Mouse (Mus musculus) heart, embryonic 16.5 days (tissue): Measurements from ENCODE around the gene Eml1. TPM values are rescaled to one million over a fixed set of nuclear protein-coding genes. Genes with fewer than 3 reads are reported as not detected.
A peak's percentile ranks its signal among the peaks of the same experiment; 100 is the strongest.

Experiments used
- ATAC-seq: fragments of 200-750 bp; cut with Nextera tagmentation; replicated peaks from 2 replicates; pipeline ENCODE4 v1.8.0; 2017; ENCODE audit warnings: moderate number of reproducible peaks; ENCODE audit not compliant: insufficient read depth, low FRiP score; ENCODE audit errors: extremely low read depth
- H3K27ac ChIP-seq: fragments of 300-500 bp; sonication (generic); 2 replicates; pipeline ENCODE4 v1.5.1; 2014; ENCODE audit warnings: mild to moderate bottlenecking, low read length, control low read depth, moderate library complexity
- H3K27me3 ChIP-seq: fragments of 300-500 bp; sonication (generic); 2 replicates; pipeline ENCODE4 v1.6.1; 2014; ENCODE audit warnings: low read length, mixed read lengths; ENCODE audit not compliant: control insufficient read depth, insufficient read depth
- H3K36me3 ChIP-seq: fragments of 300-500 bp; sonication (generic); 2 replicates; pipeline ENCODE4 v1.6.1; 2014; ENCODE audit not compliant: control insufficient read depth, insufficient read depth
- H3K4me1 ChIP-seq: fragments of 300-500 bp; sonication (generic); 2 replicates; pipeline ENCODE4 v1.6.1; 2014; ENCODE audit warnings: low read length, mixed read lengths; ENCODE audit not compliant: control insufficient read depth, insufficient read depth
- H3K4me2 ChIP-seq: fragments of 300-500 bp; sonication (generic); 2 replicates; pipeline ENCODE4 v1.6.1; 2014; ENCODE audit warnings: low read depth, mild to moderate bottlenecking, control low read depth, low read length
- H3K4me3 ChIP-seq: fragments of 300-500 bp; sonication (generic); 2 replicates; pipeline ENCODE4 v1.5.1; 2014; ENCODE audit warnings: mild to moderate bottlenecking, control low read depth, low read length
- H3K9ac ChIP-seq: fragments of 300-500 bp; sonication (generic); 2 replicates; pipeline ENCODE4 v1.6.1; 2014; ENCODE audit warnings: low read length, control low read depth
- H3K9me3 ChIP-seq: fragments of 300-500 bp; sonication (generic); replicated peaks from 2 replicates; pipeline ENCODE4 v1.6.1; 2016; ENCODE audit warnings: low read length; ENCODE audit not compliant: control insufficient read depth
- WGBS: fragments of 180-500 bp; shearing (Covaris S2); extraction: QIAGEN DNeasy Blood & Tissue Kit; methylation state at CpG from one replicate; pipeline ENCODE4 v1.1.7; 2014; 5-methylcytosine and 5-hydroxymethylcytosine counted together
- polyA plus RNA-seq: library from polyadenylated mRNA; unstranded; fragments of >200 nt; fragmentation: Nextera tagmentation; extraction: Ambion mirVana; gene quantifications from 2 replicates; pipeline ENCODE4 v1.2.1, GENCODE M21; 2015

The Eml1 gene
- polyA plus RNA-seq, 1 experiment from 2014 or later: 84.9 TPM

DNA sequence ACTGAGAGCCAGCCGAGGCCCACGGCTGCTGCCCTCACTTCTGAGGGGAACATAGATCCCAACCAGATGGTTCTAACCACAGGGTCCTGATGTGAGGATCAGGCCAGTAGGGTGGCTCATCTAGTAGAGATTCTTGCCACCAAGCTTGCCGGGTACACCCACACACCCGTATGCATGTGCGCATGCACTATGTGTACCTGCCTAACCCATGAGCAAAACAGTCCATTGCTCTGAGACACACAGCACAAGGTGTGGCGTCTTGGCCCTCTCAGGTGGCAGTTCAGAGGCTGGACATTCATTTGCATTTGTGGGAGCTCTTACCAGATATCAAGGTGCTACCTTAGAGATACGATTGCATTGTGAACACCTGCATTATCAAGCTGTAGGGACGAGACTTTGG lies 22.6 kb upstream of the Eml1 start:
- Histone ChIP-seq H3K9ac (no peak overlapping the region), H3K4me2 (no peak overlapping the region), H3K4me3 (no peak overlapping the region), H3K27me3 (peaks cover 25% of the 10 kb centered on the region), H3K27ac (no peak overlapping the region), H3K4me1 (peaks cover 3% of the 10 kb centered on the region; the same call in 1 of the 2 replicates), H3K9me3 (no peaks in the 10 kb centered on the region), H3K36me3 (no peaks in the 10 kb centered on the region)
- 76% methylated on average over 8 of the region's 8 CpGs for WGBS
- ATAC-seq: no peak

DNA sequence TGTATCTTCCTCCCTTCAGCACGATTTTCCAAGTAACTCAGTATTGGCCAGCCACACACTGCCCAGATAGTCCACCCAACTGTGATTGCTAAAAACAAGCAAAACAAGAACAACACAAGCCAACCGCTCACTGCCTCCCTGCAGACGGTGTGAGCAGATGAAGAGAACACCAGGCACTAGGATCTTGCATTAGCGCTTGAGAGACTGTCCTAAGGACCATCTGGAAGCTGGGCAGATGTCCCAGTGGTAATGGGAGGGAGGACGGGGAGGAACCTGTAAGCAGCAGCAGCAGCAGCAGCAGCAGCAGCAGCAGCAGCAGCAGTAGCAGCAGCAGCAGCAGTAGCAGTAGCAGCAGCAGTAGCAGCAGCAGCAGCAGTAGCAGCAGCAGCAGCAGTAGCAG lies 21.7 kb upstream of the Eml1 start:
- H3K9ac ChIP-seq: no peak overlapping the region
- H3K27me3 ChIP-seq: peaks cover 33% of the 10 kb centered on the region
- H3K4me1 ChIP-seq: peaks cover 3% of the 10 kb centered on the region; the same call in 1 of the 2 replicates
- WGBS: 58% methylated on average over 5 of the region's 5 CpGs
- no peak overlapping the region for H3K4me3 ChIP-seq
- no peak overlapping the region for H3K4me2 ChIP-seq
- H3K27ac ChIP-seq: no peak overlapping the region
- ATAC-seq: no peak
- H3K36me3 ChIP-seq: no peaks in the 10 kb centered on the region
- H3K9me3 ChIP-seq: no peaks in the 10 kb centered on the region

DNA sequence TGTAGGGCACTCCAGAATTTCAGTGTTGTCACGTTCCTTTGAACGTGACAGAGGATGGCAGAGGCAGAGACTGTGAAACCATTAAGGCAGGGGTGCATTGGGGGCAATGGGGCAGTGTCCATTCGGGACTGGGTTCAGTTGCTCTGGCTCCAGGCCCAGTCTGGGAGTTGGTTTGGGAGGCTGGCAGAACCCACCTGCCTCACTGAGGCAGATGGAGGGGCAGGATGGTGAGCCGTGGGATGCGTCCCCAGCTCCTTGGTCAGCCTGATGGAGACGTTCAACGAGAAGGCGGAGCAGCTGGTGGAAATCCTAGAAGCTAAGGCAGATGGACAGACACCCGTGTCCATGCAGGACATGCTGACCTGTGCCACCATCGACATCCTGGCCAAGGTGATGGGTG lies 19.8 kb upstream of the Eml1 start:
- no peak overlapping the region for H3K9ac ChIP-seq
- peaks cover 3% of the 10 kb centered on the region; the same call in 1 of the 2 replicates for H3K4me1 ChIP-seq
- ATAC-seq: no peak
- no peaks in the 10 kb centered on the region for H3K36me3 ChIP-seq
- H3K4me2 ChIP-seq: no peak overlapping the region
- H3K9me3 ChIP-seq: no peaks in the 10 kb centered on the region
- WGBS: 81% methylated on average over 10 of the region's 10 CpGs
- no peak overlapping the region for H3K4me3 ChIP-seq
- H3K27ac ChIP-seq: no peak overlapping the region
- H3K27me3 ChIP-seq: peaks cover 33% of the 10 kb centered on the region

DNA sequence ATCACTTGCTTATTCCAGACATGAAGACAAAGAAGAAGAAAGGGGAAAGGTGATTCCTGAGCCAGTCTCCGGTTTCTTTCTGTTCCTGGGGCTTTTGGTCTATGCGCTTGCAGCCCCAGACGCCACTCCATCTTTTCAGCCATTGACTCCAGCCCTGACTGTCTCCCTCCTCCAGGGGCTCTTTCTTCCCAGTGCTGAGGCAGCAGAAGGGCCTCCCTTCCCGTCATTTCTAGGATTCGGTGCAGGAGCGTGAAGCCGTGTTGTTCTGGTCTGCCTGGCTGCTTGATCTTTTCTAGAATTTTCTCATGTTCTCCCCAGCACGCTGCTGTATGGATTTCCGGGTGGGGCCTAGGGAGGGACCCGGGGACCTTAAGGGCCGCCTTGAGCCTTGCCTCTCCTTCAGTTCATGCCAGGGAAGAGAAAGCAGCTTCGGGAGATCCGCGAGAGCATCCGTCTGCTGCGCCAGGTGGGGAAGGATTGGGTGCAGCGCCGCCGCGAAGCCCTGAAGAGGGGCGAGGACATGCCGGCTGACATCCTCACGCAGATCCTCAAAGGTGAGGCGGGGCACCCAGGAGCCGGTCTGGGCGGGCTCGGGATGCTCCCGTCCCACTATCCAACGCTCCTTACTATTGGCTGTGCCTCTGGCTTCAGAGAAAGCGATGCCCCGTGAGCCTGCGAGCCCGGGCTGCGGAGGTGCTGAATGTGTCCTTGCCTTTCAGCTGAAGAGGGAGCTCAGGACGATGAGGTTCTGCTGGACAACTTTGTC lies 18.2 kb upstream of the Eml1 start:
- 13% methylated on average over 35 of the region's 35 CpGs for WGBS
- no peak for ATAC-seq
- Histone ChIP-seq H3K4me3 (peak overlapping the region; percentile 16; the same call in 1 of the 2 replicates), H3K27ac (no peak overlapping the region), H3K4me1 (peaks cover 3% of the 10 kb centered on the region; the same call in 1 of the 2 replicates), H3K27me3 (peaks cover 33% of the 10 kb centered on the region), H3K9ac (no peak overlapping the region), H3K9me3 (no peaks in the 10 kb centered on the region), H3K36me3 (no peaks in the 10 kb centered on the region), H3K4me2 (peak overlapping the region; percentile 47)

DNA sequence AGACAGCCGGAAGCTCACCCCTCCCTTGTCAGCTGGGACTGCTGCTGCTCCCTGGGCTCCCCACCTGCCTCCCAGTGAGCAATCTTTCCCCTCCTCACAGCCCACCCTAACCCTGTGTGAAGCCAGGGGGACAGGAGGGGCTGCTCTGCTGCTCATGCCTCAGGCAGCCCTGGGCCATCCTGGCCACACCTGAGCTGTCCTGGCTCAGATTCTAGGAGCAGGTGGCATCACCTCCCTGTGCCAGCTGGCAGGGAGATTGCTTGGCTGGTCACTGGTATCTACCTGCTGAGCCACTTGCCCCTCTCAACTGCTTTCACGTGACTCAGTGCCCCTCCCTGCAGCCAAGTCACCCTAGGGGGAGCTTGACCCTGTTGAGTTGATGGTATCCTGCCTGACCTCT lies 16.5 kb upstream of the Eml1 start:
- Histone ChIP-seq H3K9ac (no peak overlapping the region), H3K4me3 (no peak overlapping the region), H3K27me3 (peaks cover 33% of the 10 kb centered on the region), H3K36me3 (no peaks in the 10 kb centered on the region), H3K9me3 (no peaks in the 10 kb centered on the region), H3K4me1 (peaks cover 3% of the 10 kb centered on the region; the same call in 1 of the 2 replicates), H3K27ac (no peak overlapping the region), H3K4me2 (no peak overlapping the region)
- no peak for ATAC-seq
- 61% methylated on average over 2 of the region's 2 CpGs for WGBS

DNA sequence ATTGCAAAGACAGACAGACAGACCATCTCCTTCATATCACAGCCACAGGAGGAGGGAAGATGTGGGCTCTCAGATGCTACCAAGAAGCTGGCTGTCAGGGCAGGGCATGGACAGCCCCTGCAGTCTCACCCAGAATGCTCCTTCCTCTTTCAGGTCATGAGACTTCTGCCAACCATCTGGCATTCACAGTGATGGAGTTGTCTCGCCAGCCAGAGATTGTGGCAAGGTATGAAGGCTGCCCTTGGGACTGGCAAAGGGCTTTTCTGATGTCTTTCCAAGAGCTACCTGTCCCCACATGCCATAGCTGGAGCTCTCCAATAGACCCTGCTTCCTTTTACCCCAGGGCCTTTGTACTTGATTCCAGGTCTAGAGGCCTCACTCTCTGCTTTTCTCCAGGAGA lies 15.5 kb upstream of the Eml1 start:
- WGBS: 76% methylated on average over 1 of the region's 1 CpGs
- H3K4me2 ChIP-seq: no peak overlapping the region
- H3K36me3 ChIP-seq: no peaks in the 10 kb centered on the region
- peaks cover 31% of the 10 kb centered on the region for H3K27me3 ChIP-seq
- H3K9me3 ChIP-seq: no peaks in the 10 kb centered on the region
- H3K9ac ChIP-seq: no peak overlapping the region
- peaks cover 3% of the 10 kb centered on the region; the same call in 1 of the 2 replicates for H3K4me1 ChIP-seq
- H3K27ac ChIP-seq: no peak overlapping the region
- no peak overlapping the region for H3K4me3 ChIP-seq
- ATAC-seq: no peak

DNA sequence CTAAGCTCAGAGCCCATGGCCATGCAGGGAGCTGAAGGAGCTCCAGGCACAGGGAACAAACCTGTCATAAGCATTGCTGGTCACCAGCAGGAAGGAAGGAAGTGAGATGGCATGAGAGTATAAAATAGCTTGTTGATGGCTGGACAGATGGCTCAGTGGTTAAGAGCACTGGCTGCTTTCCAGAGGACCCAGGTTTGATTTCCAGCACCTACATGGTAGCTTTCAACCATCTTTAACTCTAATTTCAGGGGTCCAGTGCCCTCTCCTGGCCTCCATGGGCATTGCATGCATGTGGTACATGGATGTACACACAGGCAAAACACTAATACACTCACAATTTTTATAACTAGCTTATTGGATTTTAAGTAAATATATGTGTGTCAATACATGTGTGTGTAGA lies 14.8 kb upstream of the Eml1 start:
- no peaks in the 10 kb centered on the region for H3K9me3 ChIP-seq
- peaks cover 3% of the 10 kb centered on the region; the same call in 1 of the 2 replicates for H3K4me1 ChIP-seq
- H3K36me3 ChIP-seq: no peaks in the 10 kb centered on the region
- H3K27me3 ChIP-seq: peaks cover 27% of the 10 kb centered on the region
- no peak overlapping the region for H3K9ac ChIP-seq
- no peak for ATAC-seq
- no peak overlapping the region for H3K4me2 ChIP-seq
- no peak overlapping the region for H3K4me3 ChIP-seq
- H3K27ac ChIP-seq: no peak overlapping the region

DNA sequence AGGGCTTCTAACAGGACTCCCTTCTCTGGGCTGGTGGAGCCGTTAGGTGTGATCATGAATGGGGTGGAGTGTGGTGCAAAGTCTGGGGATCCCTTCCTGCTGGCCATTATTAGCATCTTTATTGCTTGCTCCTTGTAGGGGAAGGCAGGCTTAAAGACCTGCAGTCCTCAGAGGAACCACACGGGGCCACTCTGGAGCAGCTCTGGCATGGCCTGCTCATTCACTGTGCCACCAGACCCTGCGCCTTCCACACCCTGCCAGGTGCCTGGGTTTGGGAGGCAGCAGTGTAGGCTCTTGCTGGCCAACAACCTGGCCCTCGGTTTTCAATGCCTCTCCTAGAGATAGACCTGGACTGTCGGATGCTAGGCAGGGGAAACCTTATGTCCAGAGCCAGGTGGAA lies 7.0 kb upstream of the Eml1 start:
- H3K9ac ChIP-seq: no peak overlapping the region

DNA sequence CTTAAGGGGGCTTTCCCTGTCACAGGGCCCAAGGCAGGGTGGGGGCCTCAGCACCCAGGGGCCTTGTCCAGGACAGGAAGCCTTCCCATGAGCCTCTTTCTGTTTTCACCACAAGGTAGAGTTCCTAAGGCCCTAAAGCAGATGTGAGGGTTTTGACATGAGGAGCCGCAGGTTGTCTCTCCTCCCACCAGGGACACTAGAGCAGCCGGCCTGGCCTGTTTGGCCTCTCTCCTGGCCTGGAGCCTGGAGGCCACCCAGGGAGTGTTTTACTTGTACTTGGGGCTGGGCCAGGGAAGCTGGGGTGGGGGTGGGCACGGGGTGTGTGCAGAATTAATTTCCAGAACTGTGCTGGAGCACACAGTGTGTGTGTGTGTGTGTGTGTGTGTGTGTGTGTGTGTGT lies 5.4 kb upstream of the Eml1 start:
- H3K4me2 ChIP-seq: no peak overlapping the region
- no peaks in the 10 kb centered on the region for H3K9me3 ChIP-seq
- H3K36me3 ChIP-seq: no peaks in the 10 kb centered on the region
- H3K9ac ChIP-seq: no peak overlapping the region
- H3K4me3 ChIP-seq: no peak overlapping the region
- H3K27ac ChIP-seq: peak overlapping the region; percentile 51
- peaks cover 25% of the 10 kb centered on the region for H3K4me1 ChIP-seq
- H3K27me3 ChIP-seq: no peaks in the 10 kb centered on the region
- 26% methylated on average over 3 of the region's 3 CpGs for WGBS
- peak; percentile 69 for ATAC-seq

More for the DNA sequence above, 7.0 kb upstream of the Eml1 start:
- peak; percentile 61 for ATAC-seq
- Histone ChIP-seq H3K27me3 (no peaks in the 10 kb centered on the region), H3K4me3 (no peak overlapping the region), H3K27ac (no peak overlapping the region), H3K4me2 (no peak overlapping the region), H3K36me3 (no peaks in the 10 kb centered on the region), H3K4me1 (peaks cover 17% of the 10 kb centered on the region), H3K9me3 (no peaks in the 10 kb centered on the region)
- WGBS: 3% methylated on average over 5 of the region's 5 CpGs
